Mouse (Mus musculus) heart, embryonic 14.5 days (tissue): Measurements from ENCODE around the gene Gli2. TPM values are rescaled to one million over a fixed set of nuclear protein-coding genes. Genes with fewer than 3 reads are reported as not detected.

ENCODE experiments used
- ATAC-seq: fragments of 200-750 bp; cut with Nextera tagmentation; 2 replicates; pipeline ENCODE4 v1.8.0; 2017; ENCODE audit warnings: low read depth, moderate TSS enrichment; ENCODE audit not compliant: insufficient number of reproducible peaks, insufficient read depth, low FRiP score
- H3K27ac ChIP-seq, 2 experiments: fragments of 200-500 bp in 1 of 2; fragments of 300-500 bp in 1 of 2; sonication (generic) in 1 of 2; replicated peaks in 1 of 2; 2 replicates each; pipeline ENCODE4 v1.5.1; 2012 to 2014; ENCODE audit warnings: low read depth in 2 of 2, low read length in 2 of 2, control low read depth in 1 of 2, mild to moderate bottlenecking in 1 of 2, mixed read lengths in 1 of 2; ENCODE audit not compliant: control insufficient read depth in 1 of 2, insufficient read depth in 1 of 2
- H3K27me3 ChIP-seq: fragments of 300-500 bp; sonication (generic); 2 replicates; pipeline ENCODE4 v1.6.1; 2014; ENCODE audit warnings: mild to moderate bottlenecking, low read length, control low read depth; ENCODE audit not compliant: control insufficient read depth, insufficient read depth
- H3K36me3 ChIP-seq: fragments of 300-500 bp; sonication (generic); 2 replicates; pipeline ENCODE4 v1.6.1; 2014; ENCODE audit warnings: mild to moderate bottlenecking, control low read depth, low read length, mixed read lengths; ENCODE audit not compliant: control insufficient read depth, insufficient read depth
- H3K4me1 ChIP-seq, 2 experiments: fragments of 200-500 bp in 1 of 2; fragments of 300-500 bp in 1 of 2; sonication (generic) in 1 of 2; 2 replicates each; pipeline ENCODE4 v1.6.1; 2012 to 2014; ENCODE audit warnings: low read length in 2 of 2, control low read depth in 1 of 2, mixed read lengths in 1 of 2; ENCODE audit not compliant: control insufficient read depth in 2 of 2, insufficient read depth in 2 of 2
- H3K4me2 ChIP-seq: fragments of 300-500 bp; sonication (generic); 2 replicates; pipeline ENCODE4 v1.6.1; 2014; ENCODE audit warnings: mild to moderate bottlenecking, low read length
- H3K4me3 ChIP-seq, 2 experiments: fragments of 200-500 bp in 1 of 2; fragments of 300-500 bp in 1 of 2; sonication (generic) in 1 of 2; 2 replicates each; pipeline ENCODE4 v1.5.1; 2012 to 2014; ENCODE audit warnings: low read length in 2 of 2, mild to moderate bottlenecking in 2 of 2, control low read depth in 1 of 2, low read depth in 1 of 2, moderate library complexity in 1 of 2; ENCODE audit not compliant: control insufficient read depth in 1 of 2, insufficient read depth in 1 of 2
- H3K9ac ChIP-seq: fragments of 300-500 bp; sonication (generic); 2 replicates; pipeline ENCODE4 v1.6.1; 2014; ENCODE audit warnings: mild to moderate bottlenecking, low read length
- H3K9me3 ChIP-seq: fragments of 300-500 bp; sonication (generic); 2 replicates; pipeline ENCODE4 v1.6.1; 2016; ENCODE audit warnings: low read length, control low read depth; ENCODE audit not compliant: control insufficient read depth
- WGBS: fragments of 180-500 bp; shearing (Covaris S2); extraction: QIAGEN DNeasy Blood & Tissue Kit; methylation state at CpG from one replicate; pipeline ENCODE4 v1.1.7; 2014; 5-methylcytosine and 5-hydroxymethylcytosine counted together
- polyA plus RNA-seq: library from polyadenylated mRNA; unstranded; fragments of >200 nt; fragmentation: Nextera tagmentation; extraction: Ambion mirVana; gene quantifications from 2 replicates; pipeline ENCODE4 v1.2.1, GENCODE M21; 2014

Gene Gli2
- polyA plus RNA-seq, 1 experiment from 2014 or later: 3.9 TPM

GRCm38 (mm10) chr1:118940269-118940840 lies 113.1 kb downstream of the Gli2 start:
- 27% methylated on average over 5 of the region's 5 CpGs for WGBS
- peaks cover 20 to 23% of the 10 kb centered on the region in 2 experiments for H3K4me1 ChIP-seq
- H3K36me3 ChIP-seq: no peaks in the 10 kb centered on the region
- H3K9ac ChIP-seq: no peak overlapping the region
- H3K27ac ChIP-seq: no peak overlapping the region
- H3K4me2 ChIP-seq: no peak overlapping the region
- no peak for ATAC-seq
- H3K27me3 ChIP-seq: no peaks in the 10 kb centered on the region
- no peak overlapping the region for H3K4me3 ChIP-seq
- H3K9me3 ChIP-seq: no peaks in the 10 kb centered on the region

- Histone ChIP-seq H3K9ac (no peak overlapping the region), H3K27me3 (no peaks in the 10 kb centered on the region), H3K4me2 (no peak overlapping the region), H3K9me3 (no peaks in the 10 kb centered on the region), H3K4me1 (peaks cover 22 to 23% of the 10 kb centered on the region in 2 experiments), H3K27ac (no peak overlapping the region), H3K4me3 (no peak overlapping the region), H3K36me3 (no peaks in the 10 kb centered on the region)
- ATAC-seq: no peak
- 62% methylated on average over 4 of the region's 4 CpGs for WGBS
Observed at GRCm38 (mm10) chr1:118938206-118938605, 115.2 kb downstream of the Gli2 start.

GRCm38 (mm10) chr1:118936108-118936507 lies 117.3 kb downstream of the Gli2 start:
- ATAC-seq: peak; percentile 82
- Histone ChIP-seq H3K4me3 (no peak overlapping the region), H3K27ac (peak overlapping the region; percentile 20 to 31; a peak in 2 of 4 replicates), H3K9ac (no peak overlapping the region), H3K4me2 (no peak overlapping the region), H3K36me3 (no peaks in the 10 kb centered on the region), H3K27me3 (no peaks in the 10 kb centered on the region), H3K4me1 (peaks cover 22 to 23% of the 10 kb centered on the region in 2 experiments), H3K9me3 (no peaks in the 10 kb centered on the region)
- 8% methylated on average over 4 of the region's 4 CpGs for WGBS

GRCm38 (mm10) chr1:118935518-118935917 lies 117.9 kb downstream of the Gli2 start:
- no peak overlapping the region for H3K4me3 ChIP-seq
- H3K4me1 ChIP-seq: peaks cover 22 to 23% of the 10 kb centered on the region in 2 experiments
- no peaks in the 10 kb centered on the region for H3K9me3 ChIP-seq
- no peak for ATAC-seq
- no peak overlapping the region for H3K4me2 ChIP-seq
- no peaks in the 10 kb centered on the region for H3K27me3 ChIP-seq
- 0 out of 4 replicates have a peak overlapping the region, but pooled peaks have one; percentile 20 to 31 for H3K27ac ChIP-seq
- 61% methylated on average over 6 of the region's 6 CpGs for WGBS
- H3K9ac ChIP-seq: no peak overlapping the region
- no peaks in the 10 kb centered on the region for H3K36me3 ChIP-seq

- 87% methylated on average over 5 of the region's 5 CpGs for WGBS
- Histone ChIP-seq H3K9ac (no peak overlapping the region), H3K4me2 (no peak overlapping the region)
Observed at GRCm38 (mm10) chr1:118932167-118932566, 121.3 kb downstream of the Gli2 start.

GRCm38 (mm10) chr1:118927543-118928354 lies 125.7 kb downstream of the Gli2 start:
- no peaks in the 10 kb centered on the region for H3K9me3 ChIP-seq
- WGBS: 65% methylated on average over 12 of the region's 12 CpGs
- H3K4me2 ChIP-seq: no peak overlapping the region
- H3K9ac ChIP-seq: no peak overlapping the region
- peaks cover 0 to 3% of the 10 kb centered on the region in 2 experiments; a peak in 1 of 4 replicates for H3K4me1 ChIP-seq
- H3K36me3 ChIP-seq: no peaks in the 10 kb centered on the region
- ATAC-seq: peak; percentile 60; the same call in 1 of the 2 replicates
- no peaks in the 10 kb centered on the region for H3K27me3 ChIP-seq
- H3K4me3 ChIP-seq: no peak overlapping the region
- H3K27ac ChIP-seq: 0 out of 4 replicates have a peak overlapping the region, but pooled peaks of 1 of the 2 experiments have one; percentile 9

More at GRCm38 (mm10) chr1:118932167-118932566, 121.3 kb downstream of the Gli2 start:
- H3K27ac ChIP-seq: no peak overlapping the region
- no peak for ATAC-seq
- no peak overlapping the region for H3K4me3 ChIP-seq
- no peaks in the 10 kb centered on the region for H3K36me3 ChIP-seq
- H3K27me3 ChIP-seq: no peaks in the 10 kb centered on the region
- H3K4me1 ChIP-seq: peaks cover 12 to 17% of the 10 kb centered on the region in 2 experiments
- H3K9me3 ChIP-seq: no peaks in the 10 kb centered on the region

GRCm38 (mm10) chr1:118926556-118926955 lies 126.9 kb downstream of the Gli2 start:
- no peak overlapping the region for H3K27ac ChIP-seq
- H3K9ac ChIP-seq: no peak overlapping the region
- H3K36me3 ChIP-seq: no peaks in the 10 kb centered on the region
- no peak overlapping the region for H3K4me3 ChIP-seq
- H3K4me1 ChIP-seq: peaks cover 0 to 3% of the 10 kb centered on the region in 2 experiments; a peak in 1 of 4 replicates
- no peak overlapping the region for H3K4me2 ChIP-seq
- H3K27me3 ChIP-seq: no peaks in the 10 kb centered on the region
- H3K9me3 ChIP-seq: no peaks in the 10 kb centered on the region
- no peak for ATAC-seq
- WGBS: 91% methylated on average over 7 of the region's 7 CpGs
